Mouse (Mus musculus) CH12.LX (cell line): ENCODE measurements around the gene Baiap2l1. TPM values are rescaled to one million over a fixed set of nuclear protein-coding genes. Genes with fewer than 3 reads are reported as not detected.

ENCODE experiments used
- DNase-seq: peaks from one replicate; pipeline ENCODE4 v3.0.0-alpha.2; 2013; ENCODE audit errors: extremely low read depth
- H3K27ac ChIP-seq: 2 replicates; pipeline ENCODE4 v1.5.1; 2012; ENCODE audit warnings: low read depth, mild to moderate bottlenecking, control low read depth, moderate library complexity; ENCODE audit not compliant: insufficient read depth
- H3K27me3 ChIP-seq: replicated peaks from 2 replicates; pipeline ENCODE3; 2012; ENCODE audit warnings: inconsistent platforms
- H3K36me3 ChIP-seq, 2 experiments: replicated peaks in 1 of 2; 2 replicates each; pipeline versions ENCODE3 to v1.6.1; 2012; ENCODE audit warnings: inconsistent platforms in 1 of 2, low read length in 1 of 2, mild to moderate bottlenecking in 1 of 2, mixed read lengths in 1 of 2, moderate library complexity in 1 of 2; ENCODE audit not compliant: control insufficient read depth in 1 of 2, insufficient read depth in 1 of 2
- H3K4me1 ChIP-seq, 2 experiments: 2 replicates each; pipeline ENCODE4 v1.6.1; 2012; ENCODE audit warnings: inconsistent platforms in 1 of 2, moderate library complexity in 1 of 2; ENCODE audit not compliant: insufficient read depth in 2 of 2, control insufficient read depth in 1 of 2
- H3K4me2 ChIP-seq: 2 replicates; pipeline ENCODE4 v1.6.1; 2012; ENCODE audit warnings: low read depth, mild to moderate bottlenecking, control low read depth; ENCODE audit not compliant: poor library complexity, insufficient read depth, severe bottlenecking
- H3K4me3 ChIP-seq, 3 experiments: fragments of 150-350 bp in 1 of 3; sonication (generic) in 1 of 3; replicated peaks in 1 of 3; 2 replicates each; pipeline versions ENCODE3 to v1.5.1; 2011 to 2012; ENCODE audit warnings: low read depth in 2 of 3, low read length in 2 of 3, mild to moderate bottlenecking in 2 of 3, moderate library complexity in 2 of 3, control low read depth in 1 of 3, improper control_type of control experiment in 1 of 3, inconsistent platforms in 1 of 3, mixed read lengths in 1 of 3; ENCODE audit not compliant: poor library complexity in 1 of 3
- H3K79me2 ChIP-seq: replicated peaks from 2 replicates; pipeline ENCODE4 v1.6.1; 2012; ENCODE audit warnings: mild to moderate bottlenecking, moderate library complexity; ENCODE audit not compliant: control insufficient read depth, poor library complexity, insufficient read depth, severe bottlenecking; ENCODE audit errors: extremely low read depth
- H3K9ac ChIP-seq: 2 replicates; pipeline ENCODE4 v1.6.1; 2012; ENCODE audit warnings: low read depth, mild to moderate bottlenecking, control low read depth, moderate library complexity; ENCODE audit not compliant: insufficient read depth
- H3K9me3 ChIP-seq: replicated peaks from 2 replicates; pipeline ENCODE3; 2012; ENCODE audit warnings: low read length, inconsistent platforms, mixed read lengths
- CHD1 ChIP-seq: IDR thresholded peaks from 2 replicates; pipeline ENCODE4 v1.6.1; 2012; ENCODE audit warnings: low read depth, low read length, improper control_type of control experiment, inconsistent platforms
- CTCF ChIP-seq, 2 experiments: IDR thresholded peaks in 1 of 2; conservative IDR thresholded peaks in 1 of 2; 2 replicates each; pipeline ENCODE4 v1.5.1; 2011 to 2012; ENCODE audit warnings: low read depth in 2 of 2, low read length in 2 of 2, improper control_type of control experiment in 1 of 2, inconsistent platforms in 1 of 2, mild to moderate bottlenecking in 1 of 2, moderate library complexity in 1 of 2
- ELF1 ChIP-seq: IDR thresholded peaks from 2 replicates; pipeline ENCODE4 v1.6.1; 2014; ENCODE audit warnings: low read depth, mild to moderate bottlenecking, inconsistent platforms, low read length, improper control_type of control experiment
- EP300 ChIP-seq: IDR thresholded peaks from 2 replicates; pipeline ENCODE4 v1.6.1; 2011; ENCODE audit warnings: low read length, improper control_type of control experiment
- ETS1 ChIP-seq: conservative IDR thresholded peaks from 2 replicates; pipeline ENCODE4 v1.6.1; 2012; ENCODE audit warnings: low read depth, mild to moderate bottlenecking, inconsistent platforms, low read length, improper control_type of control experiment, moderate library complexity
- GABPA ChIP-seq: IDR thresholded peaks from 2 replicates; pipeline ENCODE4 v1.6.1; 2012; ENCODE audit warnings: low read depth, low read length, improper control_type of control experiment, inconsistent platforms; ENCODE audit not compliant: insufficient replicate concordance
- HCFC1 ChIP-seq: IDR thresholded peaks from 2 replicates; pipeline ENCODE4 v1.6.1; 2012; ENCODE audit warnings: low read depth, mild to moderate bottlenecking, inconsistent platforms, low read length, improper control_type of control experiment
- IRF4 ChIP-seq: IDR thresholded peaks from 2 replicates; pipeline ENCODE4 v1.6.1; 2014; ENCODE audit warnings: low read depth, mild to moderate bottlenecking, inconsistent platforms, low read length, improper control_type of control experiment
- JUN ChIP-seq: IDR thresholded peaks from 2 replicates; pipeline ENCODE4 v1.6.1; 2011; ENCODE audit warnings: low read depth, mild to moderate bottlenecking, low read length, improper control_type of control experiment, moderate library complexity; ENCODE audit not compliant: insufficient read depth
- JUND ChIP-seq: conservative IDR thresholded peaks from 2 replicates; pipeline ENCODE4 v1.6.1; 2011; ENCODE audit warnings: low read depth, low read length, improper control_type of control experiment
- KAT2A ChIP-seq: IDR thresholded peaks from 2 replicates; pipeline ENCODE4 v1.6.1; 2012; ENCODE audit warnings: low read length, improper control_type of control experiment, inconsistent platforms; ENCODE audit not compliant: insufficient replicate concordance
- MAX ChIP-seq: IDR thresholded peaks from 2 replicates; pipeline ENCODE4 v1.6.1; 2011; ENCODE audit warnings: low read length, improper control_type of control experiment
- MAZ ChIP-seq: IDR thresholded peaks from 2 replicates; pipeline ENCODE4 v1.6.1; 2012; ENCODE audit warnings: low read depth, mild to moderate bottlenecking, inconsistent platforms, low read length, improper control_type of control experiment, moderate library complexity
- MXI1 ChIP-seq: IDR thresholded peaks from 2 replicates; pipeline ENCODE4 v1.6.1; 2011; ENCODE audit warnings: mild to moderate bottlenecking, low read depth, low read length, improper control_type of control experiment
- MYC ChIP-seq: IDR thresholded peaks from 2 replicates; pipeline ENCODE4 v1.6.1; 2011; ENCODE audit warnings: low read depth, mild to moderate bottlenecking, improper control_type of control experiment, low read length
- NELFE ChIP-seq: IDR thresholded peaks from 2 replicates; pipeline ENCODE4 v1.6.1; 2011; ENCODE audit warnings: low read depth, low read length, improper control_type of control experiment
- NRF1 ChIP-seq: IDR thresholded peaks from 2 replicates; pipeline ENCODE4 v1.6.1; 2014; ENCODE audit warnings: low read depth, mild to moderate bottlenecking, inconsistent platforms, low read length, improper control_type of control experiment, moderate library complexity
- POLR2A ChIP-seq: IDR thresholded peaks from 2 replicates; pipeline ENCODE4 v1.6.1; 2011; ENCODE audit warnings: low read depth, mild to moderate bottlenecking, improper control_type of control experiment, low read length
- POLR2AphosphoS2 ChIP-seq: IDR thresholded peaks from 2 replicates; pipeline ENCODE4 v1.6.1; 2011; ENCODE audit warnings: low read depth, low read length, improper control_type of control experiment
- RCOR1 ChIP-seq: conservative IDR thresholded peaks from 2 replicates; pipeline ENCODE4 v1.6.1; 2012; ENCODE audit warnings: low read depth, mild to moderate bottlenecking, inconsistent platforms, low read length, improper control_type of control experiment
- SIN3A ChIP-seq: IDR thresholded peaks from 2 replicates; pipeline ENCODE4 v1.6.1; 2012; ENCODE audit warnings: low read length, improper control_type of control experiment, inconsistent platforms
- TBP ChIP-seq: conservative IDR thresholded peaks from 2 replicates; pipeline ENCODE4 v1.6.1; 2011; ENCODE audit warnings: low read depth, low read length, improper control_type of control experiment
- TCF12 ChIP-seq: IDR thresholded peaks from 2 replicates; pipeline ENCODE4 v1.6.1; 2014; ENCODE audit warnings: low read depth, mild to moderate bottlenecking, inconsistent platforms, low read length, improper control_type of control experiment
- UBTF ChIP-seq: IDR thresholded peaks from 2 replicates; pipeline ENCODE4 v1.6.1; 2012; ENCODE audit warnings: low read depth, mild to moderate bottlenecking, inconsistent platforms, low read length, improper control_type of control experiment, moderate library complexity
- USF1 ChIP-seq: IDR thresholded peaks from 2 replicates; pipeline ENCODE4 v1.6.1; 2014; ENCODE audit warnings: low read depth, mild to moderate bottlenecking, inconsistent platforms, low read length, improper control_type of control experiment
- ZC3H11A ChIP-seq: IDR thresholded peaks from 2 replicates; pipeline ENCODE4 v1.6.1; 2012; ENCODE audit warnings: low read depth, mild to moderate bottlenecking, inconsistent platforms, low read length, improper control_type of control experiment
- ZMIZ1 ChIP-seq: IDR thresholded peaks from 2 replicates; pipeline ENCODE4 v1.6.1; 2012; ENCODE audit warnings: low read depth, mild to moderate bottlenecking, inconsistent platforms, low read length, improper control_type of control experiment
- dilution Hi-C: fragments of 300-500 bp; cut with MboI; formaldehyde crosslinking; loops from 2 replicates; pipeline ENCODE4 v1.14.3; 2020; ENCODE audit warnings: low sequenced_read_pairs; ENCODE audit not compliant: extremely low pct_unique_long_range_greater_than_20kb, extremely low pct_ligation_motif_present
- in situ Hi-C: fragments of 300-500 bp; cut with MboI; formaldehyde crosslinking; loops from 3 replicates; pipeline ENCODE4 v1.14.3; 2019; ENCODE audit warnings: low sequenced_read_pairs, low pct_ligation_motif_present, low pct_unique_long_range_greater_than_20kb, mixed read lengths
- polyA plus RNA-seq: library from polyadenylated mRNA; unstranded; fragments of >175 nt; gene quantifications from 2 replicates; pipeline ENCODE4 v1.2.1, GENCODE M21; 2012; ENCODE audit warnings: low read depth; ENCODE audit not compliant: insufficient read length
- total RNA-seq, 2 experiments: library from RNA; depleted of rRNA; stranded (reverse); fragments of 300-350 nt in 1 of 2; fragments of >200 nt in 1 of 2; gene quantifications; 2 replicates each; pipeline ENCODE4 v1.2.3; 2012 to 2014

Gene Baiap2l1
- total and polyA plus RNA-seq, 3 experiments, result 0.04 to 0.40 (median 0.11) TPM

DNA sequence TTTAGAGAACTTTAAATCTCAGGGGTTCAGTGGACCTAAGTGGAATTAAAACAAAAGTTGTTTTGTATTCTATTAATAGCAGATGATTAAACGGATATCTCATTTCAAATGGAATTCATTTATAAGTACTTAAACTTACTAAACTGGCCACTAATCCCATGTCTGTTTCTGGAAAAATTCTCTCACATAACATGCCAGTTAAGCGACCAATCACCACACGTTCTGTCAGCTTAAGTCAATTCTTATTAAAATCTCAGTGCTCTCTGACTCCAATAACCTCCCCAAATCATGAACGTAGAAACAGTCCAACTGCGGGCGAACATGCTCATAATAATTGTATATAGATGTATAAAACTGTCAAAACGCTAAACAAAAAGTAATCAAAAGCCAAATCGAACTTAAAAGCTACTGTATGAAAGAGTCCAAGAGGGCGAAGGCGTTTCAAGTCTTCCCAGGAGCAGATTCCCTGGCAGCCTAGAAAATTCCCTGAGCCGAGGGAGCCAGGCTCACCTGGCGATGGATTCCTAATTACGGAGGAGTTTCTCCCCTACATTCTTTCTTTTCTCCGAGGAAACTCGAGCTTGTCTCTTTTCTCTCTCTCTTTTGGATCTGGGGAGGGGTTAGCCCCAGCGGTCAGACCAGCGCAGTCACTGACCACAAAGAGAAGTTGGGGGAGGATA lies 996 bp downstream of the Baiap2l1 start:
- TF ChIP-seq KAT2A (no peak), POLR2A (no peak), HCFC1 (no peak), CHD1 (no peak), MYC (no peak), ELF1 (no peak), JUN (no peak), POLR2AphosphoS2 (no peak), TCF12 (no peak), UBTF (no peak), MXI1 (no peak), IRF4 (no peak), ETS1 (no peak), TBP (no peak), JUND (no peak), GABPA (no peak), NRF1 (no peak), EP300 (no peak), MAX (no peak), SIN3A (no peak)
- TF ChIP-seq, all 38 proteins: peak for 0
- dilution Hi-C loops (no loop called here), in situ Hi-C loops (no loop called here)
- Histone ChIP-seq H3K9me3 (peaks cover 12% of the 10 kb centered on the region), H3K4me1 (peaks cover 0 to 3% of the 10 kb centered on the region in 2 experiments; a peak in 1 of 4 replicates), H3K36me3 (no peaks in the 10 kb centered on the region), H3K27me3 (peaks cover 16% of the 10 kb centered on the region), H3K4me3 (no peak overlapping the region), H3K79me2 (no peaks in the 10 kb centered on the region), H3K4me2 (no peak overlapping the region), H3K9ac (no peak overlapping the region), H3K27ac (no peak overlapping the region)
- no peak for DNase-seq

DNA sequence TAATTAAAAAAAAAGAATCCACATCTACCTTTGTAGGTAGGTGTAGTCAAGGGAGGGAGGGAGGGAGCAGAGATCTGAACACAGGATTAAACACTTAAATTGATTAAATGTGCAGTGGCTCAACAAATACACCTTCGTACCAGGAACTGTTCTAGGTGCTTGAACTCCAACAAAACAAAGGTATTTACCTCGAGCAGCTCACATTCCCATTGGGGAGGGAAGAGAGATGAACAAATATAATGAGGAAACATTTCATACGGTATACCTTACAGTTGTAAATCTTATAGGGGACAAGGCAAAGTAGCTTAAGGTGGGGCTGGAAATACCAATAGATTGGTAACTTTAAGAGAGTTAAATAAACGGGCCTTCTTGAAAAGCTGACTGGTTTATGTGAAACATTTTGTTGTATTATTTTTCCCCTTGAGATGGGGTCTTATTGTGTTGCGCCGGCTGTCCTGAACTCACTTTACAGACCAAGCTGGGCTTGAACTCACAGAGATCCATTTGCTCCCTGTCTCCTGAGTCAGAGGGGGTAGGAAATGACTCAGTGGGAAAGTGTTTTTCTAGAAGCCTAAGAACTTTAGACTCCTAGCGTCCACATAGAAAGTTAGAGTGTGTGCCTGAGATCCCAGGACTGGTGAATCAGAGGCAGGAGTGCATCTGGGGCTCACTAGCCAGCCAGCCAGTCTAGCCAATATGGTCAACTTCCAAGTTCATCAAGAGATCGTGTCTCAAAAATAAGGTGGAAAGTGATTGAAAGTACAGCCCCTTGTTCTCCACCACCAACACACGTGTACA lies 5.5 kb downstream of the Baiap2l1 start:
- Histone ChIP-seq H3K27ac (no peak overlapping the region), H3K4me3 (no peak overlapping the region), H3K9ac (no peak overlapping the region), H3K9me3 (peaks cover under 1% of the 10 kb centered on the region), H3K4me2 (no peak overlapping the region), H3K27me3 (peaks cover under 1% of the 10 kb centered on the region), H3K4me1 (no peaks in the 10 kb centered on the region), H3K79me2 (no peaks in the 10 kb centered on the region), H3K36me3 (no peaks in the 10 kb centered on the region)
- dilution Hi-C loops (no loop called here), in situ Hi-C loops (no loop called here)
- TF ChIP-seq NELFE (no peak), CHD1 (no peak), RCOR1 (no peak), CTCF (conservative IDR thresholded peaks at IDR 0.05 in 1 of 2, IDR thresholded peaks at IDR 0.05 in 1 of 2; ENCODE audit: low read depth in 2 of 2, low read length in 2 of 2) (no peak), MAZ (no peak), ZMIZ1 (no peak), USF1 (no peak), HCFC1 (no peak), POLR2AphosphoS2 (no peak), MAX (no peak), KAT2A (no peak), ZC3H11A (no peak), SIN3A (no peak), POLR2A (no peak)
- no peak for DNase-seq
